Mouse (Mus musculus): ENCODE measurements at regions not wholly inside any gene's neighbourhood (a gene's known extent, or its start where the extent isn't known, plus 50 kb on each side); places are given as distances from the start of the nearest gene placed in this dataset.

DNA sequence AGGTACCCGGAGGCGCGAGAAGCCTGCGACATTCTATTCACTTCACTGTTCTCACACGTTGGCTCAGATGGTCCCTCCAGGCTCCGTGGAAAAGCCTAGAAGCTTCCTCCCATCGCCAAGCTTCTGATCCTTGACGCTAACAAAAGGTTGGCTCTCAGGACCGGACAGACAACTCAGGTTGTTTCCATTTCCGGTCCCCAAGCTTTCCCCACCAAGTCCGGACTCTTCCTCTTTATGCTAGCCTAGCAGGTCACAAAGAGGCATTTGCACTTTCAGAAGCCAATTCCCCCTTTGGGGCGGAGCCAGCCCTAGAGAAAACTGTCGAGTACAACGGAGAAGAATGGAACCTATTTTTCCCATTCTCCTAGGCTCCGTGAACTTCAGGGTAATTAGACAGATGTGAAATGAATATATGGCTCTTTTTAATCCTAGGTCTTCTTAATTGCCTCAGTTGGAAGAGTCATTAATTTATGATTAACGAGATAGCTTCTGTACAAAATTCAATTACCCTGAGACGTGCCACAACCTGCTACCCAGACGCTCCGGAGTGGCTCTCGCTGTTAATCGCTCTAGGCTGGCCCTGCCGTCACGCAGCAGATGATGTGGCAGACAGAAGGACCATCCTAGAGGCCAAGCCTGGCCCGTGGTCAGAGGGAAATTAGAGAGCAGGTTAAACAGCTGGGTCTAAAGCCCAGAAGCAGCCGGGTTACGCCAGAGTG lies 207.6 kb downstream of the Xxylt1 start:
- no peak for ATAC-seq

DNA sequence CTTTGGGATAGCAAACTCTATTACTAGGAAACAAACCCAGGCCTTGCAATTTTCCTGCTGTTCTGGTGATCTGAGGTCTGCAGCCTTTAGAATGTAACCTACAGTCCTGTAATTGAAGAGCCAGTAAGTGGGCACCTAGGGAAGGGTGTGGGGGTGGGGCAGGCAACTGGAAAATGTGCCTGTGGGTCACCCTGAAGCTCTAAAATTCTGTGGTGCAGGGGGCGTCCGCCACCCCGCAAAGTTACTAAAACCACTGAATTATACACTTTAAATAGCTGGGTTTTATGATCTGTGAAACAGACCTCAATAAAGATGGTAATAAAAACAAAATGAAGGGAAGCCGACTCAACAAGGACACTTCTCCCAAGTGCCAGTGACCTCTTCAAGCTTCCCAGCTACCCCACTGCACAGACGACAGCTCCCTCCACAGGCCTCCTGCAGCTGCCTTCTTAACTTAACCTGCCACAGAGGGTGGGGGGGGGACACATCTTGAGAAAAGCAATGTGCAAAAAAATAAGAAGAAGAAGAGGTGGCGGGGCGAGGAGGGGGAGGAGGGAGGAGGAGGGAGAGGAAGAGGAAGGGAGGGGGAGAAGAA lies 205.9 kb downstream of the Xxylt1 start:
- ATAC-seq: no peak

DNA sequence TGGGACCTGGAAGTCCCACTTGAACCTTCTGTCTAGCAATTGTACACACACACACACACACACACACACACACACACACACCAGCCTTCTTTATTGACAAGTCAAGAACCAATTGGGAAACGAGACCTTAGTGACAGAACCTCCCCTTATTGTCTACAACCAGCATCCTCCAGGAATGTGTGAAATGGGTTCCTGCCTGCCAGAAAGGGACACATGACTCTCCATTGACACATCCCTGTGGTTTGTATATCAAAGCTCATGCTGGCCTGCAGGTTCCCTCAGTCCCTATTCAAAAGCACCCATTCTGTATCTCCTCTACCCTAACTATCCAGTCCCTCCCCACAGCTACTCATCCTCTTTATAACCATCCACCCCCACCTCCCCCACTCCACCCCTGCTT lies 202.4 kb downstream of the Xxylt1 start:
- ATAC-seq: no peak

DNA sequence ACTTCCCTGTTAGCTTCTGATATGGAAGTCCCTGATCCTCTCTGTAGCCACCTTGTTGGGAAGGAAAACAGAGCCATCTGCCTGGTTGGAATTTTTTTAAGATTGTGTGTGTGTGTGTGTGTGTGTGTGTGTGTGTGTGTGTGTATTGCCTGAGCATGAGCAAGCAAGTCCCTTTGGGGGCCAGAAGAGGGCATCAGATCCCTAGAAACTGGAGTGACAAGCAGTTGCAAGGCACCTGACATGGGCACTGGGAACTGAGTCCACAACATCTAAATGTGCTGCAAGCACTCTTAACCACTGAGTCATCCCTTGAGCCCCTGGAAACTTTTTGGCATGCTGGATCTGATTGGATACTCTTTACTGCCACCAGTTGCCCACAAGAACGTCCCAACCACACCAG lies 201.4 kb downstream of the Xxylt1 start:
- ATAC-seq: no peak

DNA sequence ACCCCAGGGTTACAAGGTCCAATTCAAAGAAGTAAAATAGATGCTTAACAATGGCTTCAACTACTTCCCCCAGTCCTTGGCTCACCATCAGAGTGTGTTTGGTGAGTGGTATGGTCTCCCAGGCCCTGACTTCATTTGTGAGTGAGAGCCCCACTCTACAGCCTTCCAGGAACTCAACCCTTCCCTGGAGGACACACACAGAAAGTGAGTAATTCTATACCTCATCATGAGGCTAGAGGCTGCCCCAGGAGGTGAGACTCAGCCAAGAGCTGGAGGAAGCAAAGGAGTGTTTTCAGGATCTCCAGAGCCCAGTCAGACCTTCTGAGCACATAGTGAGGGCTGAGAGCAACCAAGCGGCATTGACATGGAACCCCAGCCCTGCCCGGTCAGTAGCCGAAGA lies 200.6 kb downstream of the Xxylt1 start:
- ATAC-seq: no peak

DNA sequence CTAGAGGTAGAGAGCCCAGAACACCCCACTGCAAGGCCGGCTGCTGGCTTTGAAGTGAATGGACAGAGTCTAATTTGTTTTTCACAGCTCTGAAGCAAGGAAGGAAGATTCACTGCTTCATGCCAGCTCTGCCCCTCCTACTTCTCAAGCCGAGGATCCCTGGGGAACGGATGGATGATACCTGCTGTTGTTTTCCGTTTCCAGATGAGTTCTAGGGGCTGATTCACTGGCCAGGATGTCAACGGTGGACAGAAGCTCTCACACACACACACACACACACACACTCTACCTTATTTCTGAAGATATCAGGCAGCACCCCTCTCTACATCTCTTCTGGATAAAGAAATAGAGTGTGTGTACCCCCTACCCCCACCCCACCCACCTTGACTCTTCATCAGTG lies 200.0 kb downstream of the Xxylt1 start:
- ATAC-seq: no peak

DNA sequence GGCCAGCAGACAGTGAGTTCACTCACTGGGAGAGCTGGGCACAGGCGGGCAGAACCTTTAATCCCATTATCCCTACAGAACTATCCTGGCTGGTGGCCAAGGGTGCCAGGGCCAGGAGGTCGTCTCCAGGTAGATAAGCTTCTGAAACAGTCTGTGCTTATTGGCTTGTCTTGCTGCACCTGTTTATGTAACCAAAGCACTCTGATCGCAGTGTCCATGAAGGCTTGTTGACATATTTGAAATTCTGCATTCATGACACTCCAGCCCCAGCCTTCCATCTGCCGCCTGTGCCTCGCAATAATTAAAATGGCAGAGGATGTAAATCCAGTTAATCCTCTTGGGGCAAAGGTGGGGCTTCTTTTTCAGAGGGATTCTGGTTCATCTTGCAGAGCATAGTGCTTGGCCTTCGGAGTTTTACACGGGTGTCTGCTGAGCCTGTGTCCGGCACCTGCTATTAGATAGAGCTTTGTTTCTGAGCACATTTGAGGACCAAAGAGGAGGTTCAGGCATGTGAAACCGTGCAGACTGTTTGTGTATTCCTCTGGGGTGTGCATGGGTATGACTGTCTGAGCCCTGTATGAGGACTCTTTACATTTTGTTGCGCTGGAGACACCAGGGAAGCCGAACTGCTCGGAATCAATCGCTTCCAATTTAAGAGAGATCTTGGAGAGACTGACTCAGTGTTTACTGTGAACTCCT lies 197.6 kb downstream of the Xxylt1 start:
- no peak for ATAC-seq

DNA sequence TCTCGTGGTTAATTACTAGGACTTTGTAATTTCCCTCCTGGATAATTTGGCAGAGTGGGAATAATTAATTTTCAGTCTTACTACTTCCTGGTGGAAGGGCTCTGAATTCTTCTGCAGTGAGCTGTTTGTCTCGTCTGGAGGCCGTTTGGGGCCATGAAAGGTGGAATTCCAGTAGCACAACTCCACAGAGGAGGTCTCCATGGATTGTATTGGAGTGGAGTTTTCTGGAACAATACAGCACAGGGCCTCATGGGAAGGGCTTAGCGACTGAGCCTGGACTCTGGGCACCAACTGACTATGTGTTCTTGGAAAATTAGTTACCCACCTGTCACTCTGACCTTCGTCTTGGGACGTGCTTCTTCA lies 197.1 kb downstream of the Xxylt1 start:
- no peak for ATAC-seq

DNA sequence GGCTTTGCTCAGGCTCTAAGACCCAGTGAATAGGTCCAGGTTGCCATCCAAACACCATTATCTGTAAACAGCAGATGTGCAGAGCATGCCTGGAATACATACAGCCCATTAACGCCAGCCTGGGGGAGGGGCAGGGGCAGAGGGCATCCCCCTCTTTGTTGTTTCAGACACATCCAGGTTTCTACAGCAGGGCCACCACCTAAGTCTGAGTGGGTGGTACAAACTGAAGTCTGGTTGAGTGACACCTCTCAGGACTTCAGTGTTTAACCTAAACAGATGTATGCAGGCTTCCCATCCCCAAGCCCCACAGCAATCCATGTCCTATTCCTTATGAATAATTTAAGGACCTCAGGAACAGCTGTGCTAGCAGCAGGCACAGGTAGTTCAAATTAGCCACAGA lies 194.2 kb downstream of the Xxylt1 start:
- ATAC-seq: no peak

DNA sequence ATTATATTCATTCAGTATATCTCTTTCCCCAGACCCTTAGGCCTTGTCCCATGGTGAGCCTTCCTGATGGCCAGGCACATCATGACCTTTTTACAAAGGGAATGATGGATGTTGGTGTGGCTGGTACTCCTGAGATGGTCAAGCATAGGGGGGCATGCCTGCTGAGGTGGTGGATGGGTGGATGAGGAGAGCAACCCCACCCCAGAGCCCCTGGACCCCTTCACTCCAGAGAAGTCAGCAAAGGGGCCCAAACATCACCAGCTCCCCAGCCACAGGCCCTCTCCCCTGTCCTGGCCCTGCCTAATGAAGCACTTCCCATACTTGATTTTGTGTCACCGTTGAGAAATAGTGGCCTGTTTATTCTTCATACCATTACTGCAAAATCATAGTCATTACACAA lies 193.7 kb downstream of the Xxylt1 start:
- no peak for ATAC-seq

DNA sequence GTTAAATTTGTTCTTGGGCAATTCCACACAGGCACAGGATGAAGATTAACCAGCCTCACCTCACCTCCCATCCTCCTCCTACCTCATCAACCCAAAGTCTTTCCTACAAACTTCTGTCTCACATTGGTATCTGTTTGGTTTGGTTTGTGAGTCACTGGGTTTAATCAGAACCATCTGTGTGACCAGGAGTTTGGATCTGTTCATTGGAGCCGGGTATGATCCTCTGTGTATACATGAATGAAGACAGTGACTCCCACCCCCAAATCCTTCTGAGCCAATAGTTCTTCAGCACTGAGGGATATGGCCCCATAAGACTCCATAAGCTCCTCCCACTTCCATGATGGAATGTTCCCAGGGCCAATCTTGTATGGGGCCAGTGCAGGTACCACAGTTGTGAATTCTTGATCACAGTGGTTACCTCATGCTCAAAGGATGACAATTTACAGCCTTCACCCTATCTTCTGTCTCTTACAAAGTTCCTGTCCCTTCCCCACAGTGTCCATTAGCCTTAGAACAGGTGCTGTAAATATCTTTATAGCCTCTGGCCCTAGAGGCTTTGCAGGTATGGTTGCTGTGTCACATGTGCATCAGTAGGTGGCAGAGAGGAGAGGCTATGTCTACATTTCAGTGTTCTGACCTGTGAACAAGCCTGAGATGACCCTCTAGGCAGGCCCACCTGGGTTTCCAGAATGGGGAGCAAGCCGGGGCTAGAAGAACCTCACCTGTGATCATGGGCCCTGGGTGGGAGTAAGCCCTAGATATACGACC lies 192.5 kb downstream of the Xxylt1 start:
- no peak for ATAC-seq

DNA sequence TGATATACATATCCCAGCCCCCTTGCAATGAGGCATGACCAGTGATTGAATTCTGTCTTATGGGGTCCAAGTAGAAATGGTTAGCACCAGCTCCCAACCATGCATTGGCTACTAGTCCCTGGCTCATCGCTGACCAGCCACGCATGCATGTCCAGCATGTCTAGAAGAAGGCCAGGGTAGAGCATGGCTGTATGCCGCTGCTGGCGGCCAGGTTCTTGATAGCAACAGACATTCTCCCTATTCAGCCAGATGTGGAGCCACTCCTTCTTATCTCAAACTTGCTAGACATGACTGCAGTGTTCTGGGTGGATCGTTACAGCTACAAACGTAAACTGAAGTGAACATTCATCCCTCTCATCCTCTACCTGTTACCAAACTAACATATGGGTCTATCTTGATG lies 188.6 kb downstream of the Xxylt1 start:
- no peak for ATAC-seq

DNA sequence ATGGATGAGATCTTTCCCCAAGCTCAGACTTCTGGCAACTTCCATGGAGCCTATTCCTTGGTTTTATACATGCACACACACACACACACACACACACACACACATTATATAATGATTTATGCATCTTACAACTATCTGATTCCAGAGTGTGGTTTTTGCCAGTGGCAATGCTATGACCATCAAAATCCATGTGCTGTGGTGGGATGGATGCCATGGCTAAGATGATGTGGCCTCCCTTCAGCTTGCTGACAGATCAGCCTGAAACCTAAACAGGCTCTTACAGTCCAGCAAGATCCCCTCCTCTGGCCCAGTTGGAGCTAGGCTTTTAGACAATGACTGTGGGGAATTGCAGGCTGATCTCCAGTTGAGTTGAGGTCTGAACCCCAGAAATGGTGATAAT lies 187.1 kb downstream of the Xxylt1 start:
- ATAC-seq: no peak

DNA sequence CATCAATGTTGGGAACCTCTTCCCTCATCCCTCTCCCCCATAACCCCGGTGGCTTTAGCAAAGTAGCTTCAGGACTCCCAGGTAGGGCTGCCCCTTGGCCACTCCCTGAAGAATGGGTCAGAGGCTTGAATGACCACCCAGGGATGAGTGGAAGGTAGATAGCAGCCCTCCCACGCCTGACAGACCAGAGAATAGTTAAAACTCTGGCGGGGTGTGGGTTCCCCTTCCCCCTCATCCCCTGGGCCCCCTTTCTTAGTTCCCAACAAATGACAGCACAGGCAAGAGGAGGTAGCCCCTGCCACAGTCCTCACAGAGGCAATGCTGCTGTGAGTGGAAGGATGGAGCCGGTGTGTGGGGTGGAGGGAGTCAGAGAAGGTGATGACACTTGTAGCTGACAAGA lies 186.2 kb downstream of the Xxylt1 start:
- no peak for ATAC-seq

DNA sequence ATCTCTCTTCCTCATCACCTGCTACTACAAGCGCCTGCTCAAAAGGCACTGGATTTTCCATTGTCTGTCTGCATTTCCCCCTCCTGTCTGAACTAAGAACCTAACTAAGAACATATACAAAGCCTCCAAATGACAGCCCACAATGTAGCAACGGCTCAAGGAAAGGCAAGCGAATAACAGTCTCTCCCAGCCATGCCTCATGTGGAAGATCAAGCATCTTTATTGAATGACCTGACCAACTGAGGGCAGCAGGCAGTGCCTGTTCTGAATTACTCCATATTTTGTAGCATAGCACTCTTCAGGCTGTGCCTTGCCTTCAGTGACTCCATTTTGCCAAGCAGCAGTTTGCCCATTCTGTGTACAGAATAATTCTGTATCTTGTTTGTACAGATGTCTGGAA lies 183.9 kb downstream of the Xxylt1 start:
- ATAC-seq: no peak

DNA sequence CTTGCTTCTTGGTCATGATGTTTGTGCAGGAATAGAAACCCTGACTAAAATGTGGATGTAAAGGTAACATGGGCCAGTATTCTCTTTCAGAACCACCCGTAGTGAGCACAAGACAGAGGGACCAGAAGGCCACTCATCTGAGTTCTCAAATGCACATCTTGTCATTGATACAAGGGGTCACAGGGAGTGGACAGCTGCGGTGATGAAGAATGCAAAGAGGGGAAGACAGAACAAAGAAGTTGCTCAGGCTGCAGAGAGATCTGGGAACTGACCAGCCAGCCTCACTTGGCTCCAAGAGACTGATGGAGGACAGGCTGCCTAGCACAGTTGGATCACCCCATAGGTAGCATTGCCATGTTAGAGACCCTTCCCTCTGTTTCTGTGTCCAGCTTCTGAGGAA lies 181.1 kb downstream of the Xxylt1 start:
- ATAC-seq: no peak

DNA sequence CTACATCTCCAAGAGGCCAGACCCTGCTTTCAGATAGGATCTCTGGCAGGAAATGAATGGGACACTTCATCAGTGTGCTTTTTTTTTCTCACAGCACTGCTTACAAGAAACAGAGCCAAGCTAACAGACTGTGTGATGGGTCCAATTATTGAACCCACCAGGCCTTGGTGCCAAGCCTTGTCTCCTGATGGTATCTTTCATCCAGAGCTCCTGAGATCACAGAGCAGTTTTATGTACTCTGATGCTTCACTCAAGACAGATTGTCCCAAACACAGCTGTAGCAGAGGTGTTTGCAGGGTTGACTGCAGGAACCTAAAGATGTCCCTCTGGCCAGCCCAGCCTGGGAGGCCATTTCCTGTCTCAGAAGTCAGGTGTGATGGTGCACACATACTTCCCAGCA lies 179.9 kb downstream of the Xxylt1 start:
- no peak for ATAC-seq

Data from inflammation-experienced regulatory T-cells, adult 6 months (primary cell).